ENCODE assay signal across 13 mouse cellular contexts in the genomic region with DNA sequence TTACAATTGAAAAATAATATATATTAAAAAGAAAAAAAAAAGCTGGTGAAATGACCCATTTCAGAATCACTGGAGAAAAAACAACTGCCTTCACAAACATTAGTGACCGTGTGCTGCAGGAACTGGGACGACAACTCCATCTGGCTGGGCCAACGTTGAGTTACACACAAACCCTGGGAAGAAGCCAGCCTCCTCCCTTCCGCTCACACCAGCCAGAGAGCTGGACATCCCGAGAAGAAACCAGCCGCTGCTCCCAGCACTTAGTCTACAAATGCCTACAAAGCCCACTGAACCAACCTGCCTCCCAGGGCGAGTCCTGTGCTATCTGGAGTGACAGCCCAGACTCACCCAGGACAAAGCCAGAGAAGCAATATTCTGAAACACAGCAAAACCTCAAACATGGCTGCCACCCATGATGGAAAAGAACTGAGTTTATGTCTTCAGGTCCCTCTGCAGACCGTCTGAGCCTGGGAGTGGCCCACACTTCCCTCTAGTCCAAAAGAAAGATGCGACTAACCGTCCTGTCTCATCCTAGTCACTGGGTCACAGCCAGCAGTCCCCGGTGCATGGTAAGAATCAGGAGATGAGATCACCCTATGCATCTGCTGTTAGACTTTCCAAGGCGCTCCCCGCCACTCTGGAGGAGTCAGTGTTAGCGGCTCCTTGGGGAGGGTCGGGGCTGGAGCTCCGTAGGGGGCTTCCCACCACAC. TPM values are rescaled to one million over a fixed set of nuclear protein-coding genes. Genes with fewer than 3 reads are reported as not detected.
A peak's percentile ranks its signal among the peaks of the same experiment; 100 is the strongest.
DNase-seq lines count a peak whose midpoint lies in the region; ATAC-seq lines count a peak whose summit lies in the region.
"Had no signal": no experiment of that assay in that cellular context is flagged by ENCODE, and none has a peak within 500 bp of the region (broad histone marks: within the 10 kb centered on the region; RNA-seq: fewer than 3 reads in every experiment).

No protein-coding gene starts in this region.

- peak; percentile 66 for DNase-seq in cerebellum, adult 9-11 months
- DNase-seq in cerebellum, postnatal 4 days (ENCODE audit: low spot score in 2 of 2): no peak
- peak; percentile 36 for DNase-seq in right cerebral cortex, adult 18-20 months
- DNase-seq in right cerebral cortex, postnatal 4 days: no peak
- peak; percentile 74 for DNase-seq in heart, adult 8-10 months (ENCODE audit: low spot score)
- peak; percentile 65 for DNase-seq in lung, postnatal 36 days
- no peak for DNase-seq in yolk sac, embryonic 10.5 days (ENCODE audit: low spot score)

- ATAC-seq in inflammation-experienced regulatory T-cells, adult 6 months: no peak

RNA-seq across cellular contexts. Expression of a gene that starts 16.8 kb away (rescaled TPM):
- total RNA-seq in heart, adult 8-10 months (2022): 100 to 1,000 TPM in 2 of 4 experiments, 10 to 100 TPM in 2; 93.3 to 137 (median 102) TPM
- 1 to 10 TPM; 2.1 to 2.2 (median 2.2) TPM for polyA plus RNA-seq in inflammation-experienced regulatory T-cells, adult 6 months (2017; shearing (Covaris generic))

RNA-seq across cellular contexts. Expression of a gene that starts 17.7 kb away (rescaled TPM):
- total RNA-seq in heart, adult 8-10 months (2022): not detected
- polyA plus RNA-seq in inflammation-experienced regulatory T-cells, adult 6 months (2017; shearing (Covaris generic)): not detected
- total RNA-seq: left cerebral cortex, postnatal 25 days; monocyte, adult 5-6 weeks had no signal
- polyA plus RNA-seq: heart, embryonic 15.5 days; kidney, embryonic 15.5 days; stomach, embryonic 15.5 days had no signal

RNA-seq across cellular contexts. Expression of a gene that starts 28.4 kb away (rescaled TPM):
- total RNA-seq in heart, adult 8-10 months (2022): 100 to 1,000 TPM; 264 to 289 (median 284) TPM
- polyA plus RNA-seq in inflammation-experienced regulatory T-cells, adult 6 months (2017; shearing (Covaris generic)): 100 to 1,000 TPM; 453 to 467 (median 467) TPM

Comparison
In these comparisons a context has a peak if more than half of its experiments do, and no peak if none do; other contexts are left out.
1. DNase-seq: peak in cerebellum, adult 9-11 months (single experiment), right cerebral cortex, adult 18-20 months (single experiment), heart, adult 8-10 months (single experiment) and lung, postnatal 36 days (single experiment); none in cerebellum, postnatal 4 days (0 of 2), right cerebral cortex, postnatal 4 days (single experiment) and yolk sac, embryonic 10.5 days (single experiment).